Mouse (Mus musculus) ZHBTc4 (cell line): ENCODE measurements around the gene Rab5if.
"Not testable (repeated sequence)": the region's sequence is repeated elsewhere in the genome, so short reads cannot be mapped to it uniquely, and the experiment has no call there.

Experiments
- DNase-seq: peaks from one replicate; pipeline ENCODE4 v3.0.0-alpha.2; 2011; ENCODE audit warnings: low read depth, low spot score

Gene Rab5if

DNA sequence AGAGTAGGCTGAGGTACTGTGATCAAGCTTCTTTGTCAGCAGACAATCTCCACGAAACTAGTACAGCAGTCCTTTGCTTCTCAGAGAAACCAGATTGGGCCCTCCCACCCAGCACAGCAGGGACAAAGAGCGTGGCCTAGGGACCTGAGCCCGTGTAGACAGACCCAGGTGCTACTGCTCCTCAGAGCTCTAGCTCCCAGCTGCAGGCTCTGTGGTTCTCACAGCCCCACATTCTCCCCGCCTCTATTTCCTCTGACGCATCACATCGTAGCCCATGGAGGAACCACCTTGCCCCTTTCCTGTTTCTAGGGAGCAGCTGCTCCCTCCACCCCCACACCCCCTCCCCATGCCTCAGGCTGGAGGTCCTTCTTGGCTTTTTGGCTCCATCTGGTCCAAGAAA is 24.1 kb downstream of the Rab5if start, which contains the start of gene Sla2:
Gene Sla2 (minus strand): TSS at position 176 of the 400 bp plus-strand sequence.
- DNase-seq, result no peak

GRCm38 (mm10) chr2:156888490-156888889 is 25.6 kb downstream of the Rab5if start:
- DNase-seq, result no peak

GRCm38 (mm10) chr2:156892240-156892639 is 29.3 kb downstream of the Rab5if start:
- no peak for DNase-seq

- no peak for DNase-seq
Measured at GRCm38 (mm10) chr2:156892821-156893220, 29.9 kb downstream of the Rab5if start.

GRCm38 (mm10) chr2:156894496-156895265 is 31.8 kb downstream of the Rab5if start:
- no peak for DNase-seq

- no peak for DNase-seq
Measured at GRCm38 (mm10) chr2:156896384-156896914, 33.5 kb downstream of the Rab5if start.

GRCm38 (mm10) chr2:156897034-156897433 is 34.1 kb downstream of the Rab5if start:
- DNase-seq, result no peak

- DNase-seq, result no peak
Measured at GRCm38 (mm10) chr2:156898374-156898773, 35.4 kb downstream of the Rab5if start.

- DNase-seq, result no peak
Measured at GRCm38 (mm10) chr2:156899184-156899583, 36.3 kb downstream of the Rab5if start.

DNA sequence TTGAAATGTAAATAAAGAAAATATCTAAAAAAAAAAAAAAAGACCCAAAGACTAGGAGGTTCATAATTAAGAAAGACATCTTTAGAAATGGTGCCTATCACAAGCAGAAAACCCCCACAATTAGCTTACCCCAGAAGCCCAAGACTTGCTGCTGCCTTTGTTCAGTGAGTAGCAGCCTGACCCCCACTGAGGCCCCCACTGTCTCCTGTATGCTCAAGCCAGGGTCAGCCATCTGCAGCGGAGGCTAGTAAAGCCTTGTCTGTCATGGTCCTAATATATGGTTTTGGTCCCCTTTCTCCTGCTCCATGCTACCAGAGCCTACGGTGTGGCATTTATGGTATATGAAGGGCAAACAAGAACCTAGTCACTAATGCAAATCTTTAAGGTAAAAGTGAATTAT is 38.4 kb downstream of the Rab5if start:
- no peak for DNase-seq

DNA sequence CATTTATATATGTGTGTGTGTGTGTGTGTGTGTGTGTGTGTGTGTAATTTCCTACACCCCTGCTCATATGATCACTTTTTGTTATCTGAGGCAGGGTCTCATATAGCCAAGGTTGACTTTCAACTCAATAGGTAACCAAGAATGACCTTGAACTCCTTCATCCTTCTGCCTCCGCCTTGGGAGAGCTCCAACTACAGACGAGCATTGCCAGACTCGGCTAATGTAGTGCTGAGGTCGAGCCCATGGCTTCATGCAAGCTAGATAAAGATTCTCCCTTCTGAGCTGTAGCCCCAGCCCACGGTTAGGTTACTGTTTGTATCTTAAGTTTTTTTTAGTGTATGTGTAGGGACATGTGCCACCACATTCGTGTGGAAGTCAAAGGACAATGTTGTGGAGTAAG is 39.0 kb downstream of the Rab5if start:
- no peak for DNase-seq

DNA sequence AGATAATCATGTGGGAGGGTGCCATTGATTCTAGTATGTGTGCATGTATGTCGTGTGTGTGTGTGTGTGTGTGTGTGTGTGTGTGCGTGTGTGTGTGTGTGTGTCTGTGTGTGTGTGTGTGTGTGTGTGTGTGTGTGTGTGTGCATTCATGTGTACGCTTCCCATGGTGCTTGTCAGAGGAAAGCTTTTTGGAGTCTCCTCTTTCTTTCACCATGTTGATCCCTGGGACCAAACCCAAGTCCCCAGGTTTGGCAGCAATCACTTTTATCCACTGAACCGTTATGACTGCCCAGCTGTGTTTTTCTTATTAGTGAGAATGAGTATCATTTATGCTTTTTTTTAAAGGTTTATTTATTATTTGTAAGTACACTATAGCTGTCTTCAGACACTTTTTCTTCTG is 39.5 kb downstream of the Rab5if start:
- not testable (repeated sequence) for DNase-seq

DNA sequence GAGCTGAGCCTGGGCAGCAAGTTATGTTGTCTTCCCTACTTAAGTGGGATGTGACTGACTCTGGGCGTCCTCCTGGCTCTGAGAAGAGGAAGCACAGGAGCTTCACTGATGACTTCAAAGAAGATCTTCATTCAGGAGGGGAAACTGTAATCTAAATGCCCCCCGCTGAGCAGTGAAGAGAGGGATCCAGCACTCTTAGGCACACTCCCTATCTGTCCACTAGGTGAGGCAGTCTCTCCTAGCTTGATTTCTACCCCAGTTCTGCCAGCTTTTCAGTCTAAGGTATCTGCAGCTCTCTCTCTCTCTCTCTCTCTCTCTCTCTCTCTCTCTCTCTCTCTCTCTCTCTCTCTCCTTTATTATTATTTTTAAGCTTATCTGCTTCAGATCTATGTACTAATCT is 40.4 kb downstream of the Rab5if start:
- peak; percentile 76 for DNase-seq

DNA sequence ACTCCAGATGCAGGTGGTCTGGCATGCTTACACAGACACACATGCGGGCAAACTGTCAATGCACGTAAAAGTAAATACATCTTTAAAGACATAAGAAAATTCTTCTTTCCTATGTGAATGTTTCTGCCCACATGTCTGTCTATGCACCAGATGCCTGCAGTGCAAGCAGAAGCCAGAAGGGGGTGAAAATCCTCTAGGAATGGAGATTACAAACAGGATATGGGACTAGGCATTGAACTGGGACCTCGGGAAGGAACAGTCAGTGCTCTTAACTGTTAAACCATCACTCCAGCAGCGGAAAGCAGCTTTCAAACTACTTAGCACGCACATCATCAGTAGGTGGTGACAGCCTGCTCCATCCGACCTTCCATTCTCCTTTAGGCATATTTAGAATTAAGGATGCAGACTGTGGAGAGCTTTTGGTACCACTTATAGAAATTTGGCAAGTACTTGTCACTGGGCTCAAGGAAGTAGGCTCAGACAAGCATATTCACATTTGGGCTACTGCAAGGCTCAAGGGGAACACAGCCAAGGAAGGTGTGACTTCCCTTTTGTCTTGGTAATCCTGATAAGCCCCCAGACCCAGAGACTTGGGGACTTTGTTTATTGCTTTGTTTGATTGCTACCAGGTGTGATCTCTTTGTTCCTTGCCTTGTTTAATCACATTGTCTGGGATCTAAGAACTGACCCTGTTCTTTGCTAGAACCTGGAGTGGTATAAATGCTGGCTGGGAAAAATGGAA is 42.2 kb downstream of the Rab5if start:
- DNase-seq, result peak; percentile 71

- not testable (repeated sequence) for DNase-seq
Measured at GRCm38 (mm10) chr2:156905931-156906330, 43.0 kb downstream of the Rab5if start.

GRCm38 (mm10) chr2:156913191-156913590 is 50.3 kb downstream of the Rab5if start:
- DNase-seq, result no peak

DNA sequence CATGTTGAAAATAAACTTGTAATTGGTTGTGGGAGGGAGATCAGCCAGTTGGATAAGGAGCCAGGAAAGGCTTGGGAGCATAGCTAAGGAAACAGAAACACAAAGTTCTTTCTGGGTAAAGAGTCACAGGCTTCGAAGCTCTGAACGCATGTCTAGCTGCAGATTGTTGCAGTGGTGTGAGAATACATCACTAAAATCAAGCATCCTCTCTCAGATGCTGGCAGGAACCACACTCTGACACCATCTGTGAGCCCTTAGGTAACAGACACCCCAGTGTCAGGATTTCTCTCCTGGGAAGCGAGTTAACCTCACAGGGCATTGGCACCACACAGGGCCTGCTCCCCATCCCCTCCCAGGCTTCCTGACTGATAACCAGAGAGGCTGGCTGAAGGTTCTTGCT is 52.6 kb downstream of the Rab5if start:
- DNase-seq, result no peak

DNA sequence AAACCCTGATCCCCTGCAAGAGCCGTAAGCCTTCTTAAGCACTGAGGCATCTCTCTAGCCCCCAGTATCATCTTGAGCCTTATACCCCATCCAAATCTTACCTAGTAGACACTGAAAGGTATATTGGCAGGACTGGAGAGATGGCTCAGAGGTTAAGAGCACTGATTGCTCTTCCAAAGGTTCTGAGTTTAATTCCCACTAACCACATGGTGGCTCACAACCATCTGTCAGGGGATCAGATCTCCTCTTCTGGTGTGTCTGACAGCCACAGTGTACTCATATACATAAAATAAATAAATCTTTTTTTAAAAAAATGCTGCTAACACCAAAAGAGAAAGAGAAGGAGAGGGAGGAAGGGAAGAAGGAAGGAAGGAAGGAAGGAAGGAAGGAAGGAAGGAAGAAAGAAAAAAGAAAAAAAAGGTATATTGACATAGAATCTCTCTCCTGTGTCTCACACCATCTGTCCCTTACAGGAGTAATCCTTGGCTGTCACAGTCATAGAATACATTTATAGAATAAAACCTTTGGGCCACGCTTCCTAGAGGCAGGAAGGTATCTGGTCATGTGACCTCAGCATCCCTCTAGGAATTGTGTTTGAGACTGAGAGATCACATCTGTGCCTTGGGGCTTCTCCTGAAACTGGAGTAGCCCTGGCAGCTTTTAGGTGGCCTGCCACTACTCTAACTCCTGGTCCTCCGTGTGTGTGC is 53.6 kb downstream of the Rab5if start:
- no peak for DNase-seq

- no peak for DNase-seq
Measured at GRCm38 (mm10) chr2:156918562-156918961, 55.6 kb downstream of the Rab5if start.

- DNase-seq, result not testable (repeated sequence)
Measured at GRCm38 (mm10) chr2:156919191-156919590, 56.3 kb downstream of the Rab5if start.

- no peak for DNase-seq
Measured at GRCm38 (mm10) chr2:156919796-156920195, 56.9 kb downstream of the Rab5if start.

GRCm38 (mm10) chr2:156923057-156923456 is 60.1 kb downstream of the Rab5if start:
- no peak for DNase-seq
